9 mouse cellular contexts compared by ENCODE assay signal in the genomic region with DNA sequence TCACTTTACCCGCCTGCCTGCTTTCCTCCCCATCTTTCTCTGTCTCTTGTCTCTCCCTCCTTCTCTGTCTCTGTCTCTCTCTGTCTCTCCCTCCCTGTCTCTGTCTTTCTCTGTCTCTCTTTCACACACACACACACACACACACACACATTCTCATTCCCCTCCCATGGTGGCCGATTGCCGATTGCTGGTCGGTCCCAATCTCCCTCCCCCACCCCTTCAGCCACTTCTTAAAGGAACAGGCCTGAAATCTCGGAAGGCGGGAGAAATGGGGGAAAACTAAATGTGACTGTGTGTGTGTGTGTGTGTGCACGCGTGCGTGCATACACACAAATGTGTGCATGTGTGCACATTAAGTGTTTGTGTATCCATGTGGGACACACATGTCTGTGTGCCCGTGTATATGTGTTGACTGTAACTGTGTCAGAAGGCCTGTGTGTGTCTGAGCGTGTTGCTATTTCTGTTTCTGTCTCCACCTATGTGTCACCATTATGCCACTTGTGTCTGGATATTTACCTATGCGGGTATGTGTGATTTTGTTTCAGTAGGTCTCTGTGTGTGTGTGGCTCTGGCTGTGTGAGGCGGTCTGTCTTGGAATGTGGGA. TPM values are rescaled to one million over a fixed set of nuclear protein-coding genes. Genes with fewer than 3 reads are reported as not detected.
DNase-seq lines count a peak whose midpoint lies in the region; ATAC-seq and TF ChIP-seq lines count a peak whose summit lies in the region.
"Had no signal": no experiment of that assay in that cellular context is flagged by ENCODE, and none has a peak within 500 bp of the region (broad histone marks: within the 10 kb centered on the region; RNA-seq: fewer than 3 reads in every experiment).

No protein-coding gene starts in this region.

- no peak for TF ChIP-seq CTCF in layer of hippocampus, adult 2 months (conservative IDR thresholded peaks at IDR 0.05)

- H3K9me3 ChIP-seq in embryonic facial prominence, embryonic 13.5 days: no peaks in the 10 kb centered on the region
- no peaks in the 10 kb centered on the region for H3K9me3 ChIP-seq in hindbrain, embryonic 15.5 days
- H3K9me3 ChIP-seq in neural tube, embryonic 15.5 days (replicated peaks): no peaks in the 10 kb centered on the region

- peaks cover 32% of the 10 kb centered on the region for H3K27me3 ChIP-seq in embryonic facial prominence, embryonic 13.5 days
- no peaks in the 10 kb centered on the region for H3K27me3 ChIP-seq in hindbrain, embryonic 15.5 days
- H3K27me3 ChIP-seq in neural tube, embryonic 15.5 days (replicated peaks): no peaks in the 10 kb centered on the region

- peaks cover 13% of the 10 kb centered on the region for H3K36me3 ChIP-seq in embryonic facial prominence, embryonic 13.5 days
- no peaks in the 10 kb centered on the region for H3K36me3 ChIP-seq in hindbrain, embryonic 15.5 days
- H3K36me3 ChIP-seq in neural tube, embryonic 15.5 days: peaks cover 9% of the 10 kb centered on the region

- H3K4me1 ChIP-seq in embryonic facial prominence, embryonic 13.5 days: peaks cover 6% of the 10 kb centered on the region
- peaks cover 34% of the 10 kb centered on the region for H3K4me1 ChIP-seq in hindbrain, embryonic 15.5 days (replicated peaks)
- H3K4me1 ChIP-seq in neural tube, embryonic 15.5 days: peaks cover 40% of the 10 kb centered on the region

- 32% methylated on average over 13 of the region's 13 CpGs for WGBS in embryonic facial prominence, embryonic 13.5 days
- WGBS in hindbrain, embryonic 15.5 days: 23% methylated on average over 13 of the region's 13 CpGs
- 31% methylated on average over 13 of the region's 13 CpGs for WGBS in neural tube, embryonic 15.5 days

- H3K4me3 ChIP-seq in layer of hippocampus, adult 2 months: peak overlapping the region; percentile 72
- peak overlapping the region; percentile 48 for H3K4me3 ChIP-seq in embryonic facial prominence, embryonic 13.5 days
- peak overlapping the region; percentile 55 for H3K4me3 ChIP-seq in hindbrain, embryonic 15.5 days
- peak overlapping the region; percentile 56 for H3K4me3 ChIP-seq in neural tube, embryonic 15.5 days (replicated peaks)

- peak overlapping the region; percentile 59 for H3K4me2 ChIP-seq in embryonic facial prominence, embryonic 13.5 days
- H3K4me2 ChIP-seq in hindbrain, embryonic 15.5 days: peak overlapping the region; percentile 60
- peak overlapping the region; percentile 58 for H3K4me2 ChIP-seq in neural tube, embryonic 15.5 days

- peak overlapping the region; percentile 49 for H3K9ac ChIP-seq in embryonic facial prominence, embryonic 13.5 days
- peak overlapping the region; percentile 72 for H3K9ac ChIP-seq in hindbrain, embryonic 15.5 days
- peak overlapping the region; percentile 62 for H3K9ac ChIP-seq in neural tube, embryonic 15.5 days (replicated peaks)

- ATAC-seq in embryonic facial prominence, embryonic 13.5 days (ENCODE audit: insufficient number of reproducible peaks, insufficient read depth, low FRiP score, low TSS enrichment, low read depth): no peak
- peak; percentile 59 for ATAC-seq in hindbrain, embryonic 15.5 days (ENCODE audit: low FRiP score, low read depth)
- ATAC-seq in neural tube, embryonic 15.5 days (ENCODE audit: low FRiP score): peak; percentile 55

- peak overlapping the region; percentile 95; the same call in 1 of the 2 replicates for H3K27ac ChIP-seq in layer of hippocampus, adult 2 months
- 0 out of 2 replicates have a peak overlapping the region, but pooled peaks have one; percentile 49 for H3K27ac ChIP-seq in embryonic facial prominence, embryonic 13.5 days
- peak overlapping the region; percentile 90 for H3K27ac ChIP-seq in hindbrain, embryonic 15.5 days (replicated peaks)
- H3K27ac ChIP-seq in neural tube, embryonic 15.5 days (replicated peaks): peak overlapping the region; percentile 86
- H3K27ac ChIP-seq: macrophage had no signal

- DNase-seq in layer of hippocampus, adult 2 months (ENCODE audit: low spot score in 2 of 2): no peak
- no peak for DNase-seq in layer of hippocampus, adult 8-10 months (ENCODE audit: low spot score in 2 of 2)
- DNase-seq in natural killer cell, adult 2 months (ENCODE audit: low spot score in 2 of 2): no peak
- no peak for DNase-seq in layer of hippocampus, postnatal 36 days
- no peak for DNase-seq in thymus, postnatal 36 days

RNA-seq across cellular contexts. Expression of a gene that starts 1.6 kb away (rescaled TPM):
- total RNA-seq in layer of hippocampus, adult 2 months (2021): 100 to 1,000 TPM; 178 to 182 TPM
- total RNA-seq in layer of hippocampus, adult 8-10 months (2022): 100 to 1,000 TPM; 164 to 172 (median 167) TPM
- 14.2 and 20.8 TPM in 2 replicates for polyA plus RNA-seq in embryonic facial prominence, embryonic 13.5 days (2015; fragmentation: Nextera tagmentation; extraction: Ambion mirVana)
- polyA plus RNA-seq in hindbrain, embryonic 15.5 days (2015; fragmentation: Nextera tagmentation; extraction: Ambion mirVana): 73.2 and 87.8 TPM in 2 replicates
- polyA plus RNA-seq in neural tube, embryonic 15.5 days (2015; fragmentation: Nextera tagmentation; extraction: Ambion mirVana): 72.1 and 77.2 TPM in 2 replicates
- total RNA-seq in layer of hippocampus, postnatal 36 days (2021): 100 to 1,000 TPM; 186 to 189 TPM
- polyA plus RNA-seq: macrophage had no signal

RNA-seq across cellular contexts. Expression of a gene that starts 26.7 kb away (rescaled TPM):
- total RNA-seq in layer of hippocampus, adult 2 months (2021): 10 to 100 TPM; 29.5 to 36.6 TPM
- total RNA-seq in layer of hippocampus, adult 8-10 months (2022): 10 to 100 TPM; 28.1 to 37.8 (median 33.4) TPM
- polyA plus RNA-seq in embryonic facial prominence, embryonic 13.5 days (2015; fragmentation: Nextera tagmentation; extraction: Ambion mirVana): 33.2 and 39.2 TPM in 2 replicates
- polyA plus RNA-seq in hindbrain, embryonic 15.5 days (2015; fragmentation: Nextera tagmentation; extraction: Ambion mirVana): 26.4 and 26.9 TPM in 2 replicates
- polyA plus RNA-seq in neural tube, embryonic 15.5 days (2015; fragmentation: Nextera tagmentation; extraction: Ambion mirVana): 21.9 and 23.7 TPM in 2 replicates
- 10 to 100 TPM; 23.1 to 26.5 TPM for total RNA-seq in layer of hippocampus, postnatal 36 days (2021)

RNA-seq across cellular contexts. Expression of a gene that starts 31.7 kb away (rescaled TPM):
- total RNA-seq in layer of hippocampus, adult 2 months (2021): not detected
- under 1 TPM in 1 of 4 experiments, not detected in 3; 0.27 TPM for total RNA-seq in layer of hippocampus, adult 8-10 months (2022)
- polyA plus RNA-seq in embryonic facial prominence, embryonic 13.5 days (2015; fragmentation: Nextera tagmentation; extraction: Ambion mirVana): not detected in 2 replicates
- polyA plus RNA-seq in hindbrain, embryonic 15.5 days (2015; fragmentation: Nextera tagmentation; extraction: Ambion mirVana): not detected in 2 replicates
- polyA plus RNA-seq in neural tube, embryonic 15.5 days (2015; fragmentation: Nextera tagmentation; extraction: Ambion mirVana): not detected in 2 replicates
- not detected for total RNA-seq in layer of hippocampus, postnatal 36 days (2021)
- polyA plus RNA-seq: macrophage had no signal

RNA-seq across cellular contexts. Expression of a gene that starts 32.5 kb away (rescaled TPM):
- total RNA-seq in layer of hippocampus, adult 2 months (2021): 1 to 10 TPM in 1 of 2 experiments, under 1 TPM in 1; 0.83 to 1.2 TPM
- total RNA-seq in layer of hippocampus, adult 8-10 months (2022): 1 to 10 TPM in 2 of 4 experiments, under 1 TPM in 2; 0.37 to 1.6 (median 1.1) TPM
- 6.7 and 7.6 TPM in 2 replicates for polyA plus RNA-seq in embryonic facial prominence, embryonic 13.5 days (2015; fragmentation: Nextera tagmentation; extraction: Ambion mirVana)
- 6.4 TPM in 2 replicates for polyA plus RNA-seq in hindbrain, embryonic 15.5 days (2015; fragmentation: Nextera tagmentation; extraction: Ambion mirVana)
- 6.1 and 27.4 TPM in 2 replicates for polyA plus RNA-seq in neural tube, embryonic 15.5 days (2015; fragmentation: Nextera tagmentation; extraction: Ambion mirVana)
- 1 to 10 TPM in 1 of 2 experiments, under 1 TPM in 1; 0.90 to 1.6 TPM for total RNA-seq in layer of hippocampus, postnatal 36 days (2021)

RNA-seq across cellular contexts. Expression of a gene that starts 36.7 kb away (rescaled TPM):
- not detected for total RNA-seq in layer of hippocampus, adult 2 months (2021)
- not detected for total RNA-seq in layer of hippocampus, adult 8-10 months (2022)
- polyA plus RNA-seq in embryonic facial prominence, embryonic 13.5 days (2015; fragmentation: Nextera tagmentation; extraction: Ambion mirVana): not detected in 2 replicates
- 0.21 TPM in 1 of 2 replicates, not detected in the other for polyA plus RNA-seq in hindbrain, embryonic 15.5 days (2015; fragmentation: Nextera tagmentation; extraction: Ambion mirVana)
- polyA plus RNA-seq in neural tube, embryonic 15.5 days (2015; fragmentation: Nextera tagmentation; extraction: Ambion mirVana): not detected in 2 replicates
- total RNA-seq in layer of hippocampus, postnatal 36 days (2021): not detected
